Mouse (Mus musculus): ENCODE measurements around the gene Heca. TPM values are rescaled to one million over a fixed set of nuclear protein-coding genes. Genes with fewer than 3 reads are reported as not detected.
"Not testable (repeated sequence)": the region's sequence is repeated elsewhere in the genome, so short reads cannot be mapped to it uniquely, and the experiment has no call there.

Gene Heca
- total and polyA plus RNA-seq, 3 experiments = 5.7 to 66.9 (median 10.5) TPM

DNA sequence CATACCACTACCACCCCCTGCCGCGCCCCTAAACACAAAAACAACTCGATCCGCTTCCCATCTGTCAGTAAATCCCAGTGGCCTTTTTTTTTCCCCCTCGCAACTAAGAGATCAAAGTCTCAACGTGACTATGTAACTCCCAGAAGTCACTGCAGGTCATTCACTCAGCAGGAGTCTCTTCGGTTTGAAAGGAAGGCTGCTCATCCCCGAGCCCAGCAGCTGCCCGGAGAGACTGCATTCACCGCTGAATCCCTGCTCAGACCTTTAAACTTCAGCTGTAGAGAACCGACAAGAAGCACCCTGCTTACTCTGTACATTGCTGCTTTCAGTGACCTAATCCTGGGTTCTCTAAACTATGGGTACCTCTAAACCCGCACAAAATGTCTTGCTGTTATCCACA is 120.5 kb downstream of the Heca start:
- DNase-seq (ENCODE audit: low read depth, low spot score) = no peak
- no peak for TF ChIP-seq CHD1 (IDR thresholded peaks at IDR 0.05; ENCODE audit: low read depth, low read length)
- TF ChIP-seq MAX (IDR thresholded peaks at IDR 0.05; ENCODE audit: low read length) = no peak
- no peak for TF ChIP-seq USF2 (IDR thresholded peaks at IDR 0.05; ENCODE audit: borderline replicate concordance in 1 of 2, insufficient read depth in 1 of 2, low read depth in 1 of 2, low read length in 2 of 2)
- no peak overlapping the region for H3K9ac ChIP-seq (ENCODE audit: control insufficient read depth, low read depth, low read length, poor library complexity, severe bottlenecking)
- H3K27ac ChIP-seq (ENCODE audit: control insufficient read depth, low read depth, low read length) = no peak overlapping the region
- no peak overlapping the region for H3K4me3 ChIP-seq (ENCODE audit: control insufficient read depth in 1 of 2, insufficient read depth in 1 of 2, low read depth in 2 of 2, low read length in 2 of 2)
- H3K9me3 ChIP-seq (replicated peaks; ENCODE audit: insufficient read depth, low read length) = no peaks in the 10 kb centered on the region
- peaks cover 0 to 2% of the 10 kb centered on the region in 2 experiments; a peak in 1 of 4 replicates for H3K27me3 ChIP-seq (ENCODE audit: control insufficient read depth in 1 of 2, insufficient read depth in 2 of 2, low read length in 2 of 2)
- no peaks in the 10 kb centered on the region for H3K79me2 ChIP-seq (ENCODE audit: control insufficient read depth, insufficient read depth, low read length, poor library complexity)
- no peaks in the 10 kb centered on the region for H3K4me1 ChIP-seq (ENCODE audit: control insufficient read depth in 1 of 2, insufficient read depth in 2 of 2, low read length in 2 of 2)
- no peaks in the 10 kb centered on the region for H3K36me3 ChIP-seq (ENCODE audit: control insufficient read depth in 1 of 2, insufficient read depth in 2 of 2, low read length in 2 of 2)

DNA sequence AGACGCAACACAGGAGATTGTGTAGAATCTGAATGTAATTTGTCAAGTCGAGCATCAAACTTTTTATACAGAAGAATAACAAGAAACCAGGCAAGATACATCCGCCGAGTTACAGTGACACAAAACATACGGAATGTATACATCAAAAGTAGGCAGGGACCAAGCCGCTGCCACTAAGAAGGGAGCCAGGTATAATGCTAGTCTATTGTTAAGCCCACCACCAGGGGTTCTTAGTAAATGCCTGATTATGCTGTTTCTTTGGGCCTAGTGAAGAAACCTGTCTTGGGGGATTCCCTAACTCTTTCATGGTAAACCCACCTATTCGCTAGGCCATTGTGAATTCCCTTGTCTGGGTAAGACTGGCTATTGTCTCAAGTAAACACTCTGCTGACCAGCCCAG is 127.4 kb downstream of the Heca start:
- H3K9ac ChIP-seq (ENCODE audit: control insufficient read depth, low read depth, low read length, poor library complexity, severe bottlenecking) = not testable (repeated sequence)

More for the DNA sequence above, 127.4 kb downstream of the Heca start:
- H3K27ac ChIP-seq (ENCODE audit: control insufficient read depth, low read depth, low read length); H3K4me3 ChIP-seq (ENCODE audit: control insufficient read depth in 1 of 2, insufficient read depth in 1 of 2, low read depth in 2 of 2, low read length in 2 of 2); H3K4me1 ChIP-seq (ENCODE audit: control insufficient read depth in 1 of 2, insufficient read depth in 2 of 2, low read length in 2 of 2); H3K79me2 ChIP-seq (ENCODE audit: control insufficient read depth, insufficient read depth, low read length, poor library complexity); H3K9me3 ChIP-seq (replicated peaks; ENCODE audit: insufficient read depth, low read length); H3K27me3 ChIP-seq (ENCODE audit: control insufficient read depth in 1 of 2, insufficient read depth in 2 of 2, low read length in 2 of 2); H3K36me3 ChIP-seq (ENCODE audit: control insufficient read depth in 1 of 2, insufficient read depth in 2 of 2, low read length in 2 of 2); DNase-seq (ENCODE audit: low read depth, low spot score): not testable (repeated sequence)

Other genes with a start within 250 kb of the Heca start
- gene Cited2, start 224.8 kb downstream of the Heca start, total RNA-seq (2012; rRNA removed) = 2.3 and 2.8 TPM in 2 replicates
- gene Cited2, start 224.8 kb downstream of the Heca start, polyA plus RNA-seq (2012; ENCODE audit: insufficient read depth in 1 of 2, insufficient read length in 2 of 2, low read depth in 1 of 2, low replicate concordance in 2 of 2, missing spikeins in 1 of 2) = 10 to 100 TPM in 1 of 2 experiments, not detected in 1; 13.1 TPM
- gene Txlnb, start 151.8 kb downstream of the Heca start, total RNA-seq (2012; rRNA removed) = not detected in 2 replicates
- not detected for gene Txlnb, start 151.8 kb downstream of the Heca start, polyA plus RNA-seq (2012; ENCODE audit: insufficient read depth in 1 of 2, insufficient read length in 2 of 2, low read depth in 1 of 2, low replicate concordance in 2 of 2, missing spikeins in 1 of 2)
- 97.6 and 100 TPM in 2 replicates for gene Abracl, start 75.2 kb upstream of the Heca start, total RNA-seq (2012; rRNA removed)
- gene Abracl, start 75.2 kb upstream of the Heca start, polyA plus RNA-seq (2012; ENCODE audit: insufficient read depth in 1 of 2, insufficient read length in 2 of 2, low read depth in 1 of 2, low replicate concordance in 2 of 2, missing spikeins in 1 of 2) = 100 to 1,000 TPM in 1 of 2 experiments, not detected in 1; 110 TPM
- 40.0 and 41.2 TPM in 2 replicates for gene Reps1, start 107.8 kb upstream of the Heca start, total RNA-seq (2012; rRNA removed)
- 10 to 100 TPM in 1 of 2 experiments, not detected in 1; 80.3 TPM for gene Reps1, start 107.8 kb upstream of the Heca start, polyA plus RNA-seq (2012; ENCODE audit: insufficient read depth in 1 of 2, insufficient read length in 2 of 2, low read depth in 1 of 2, low replicate concordance in 2 of 2, missing spikeins in 1 of 2)

Measured in MEL (cell line).